Mouse (Mus musculus): ENCODE results near the gene Ppan. TPM values are rescaled to one million over a fixed set of nuclear protein-coding genes. Genes with fewer than 3 reads are reported as not detected.

Ppan gene
- total RNA-seq, 2 experiments from 2014 or later = 25.0 to 28.7 TPM

DNA sequence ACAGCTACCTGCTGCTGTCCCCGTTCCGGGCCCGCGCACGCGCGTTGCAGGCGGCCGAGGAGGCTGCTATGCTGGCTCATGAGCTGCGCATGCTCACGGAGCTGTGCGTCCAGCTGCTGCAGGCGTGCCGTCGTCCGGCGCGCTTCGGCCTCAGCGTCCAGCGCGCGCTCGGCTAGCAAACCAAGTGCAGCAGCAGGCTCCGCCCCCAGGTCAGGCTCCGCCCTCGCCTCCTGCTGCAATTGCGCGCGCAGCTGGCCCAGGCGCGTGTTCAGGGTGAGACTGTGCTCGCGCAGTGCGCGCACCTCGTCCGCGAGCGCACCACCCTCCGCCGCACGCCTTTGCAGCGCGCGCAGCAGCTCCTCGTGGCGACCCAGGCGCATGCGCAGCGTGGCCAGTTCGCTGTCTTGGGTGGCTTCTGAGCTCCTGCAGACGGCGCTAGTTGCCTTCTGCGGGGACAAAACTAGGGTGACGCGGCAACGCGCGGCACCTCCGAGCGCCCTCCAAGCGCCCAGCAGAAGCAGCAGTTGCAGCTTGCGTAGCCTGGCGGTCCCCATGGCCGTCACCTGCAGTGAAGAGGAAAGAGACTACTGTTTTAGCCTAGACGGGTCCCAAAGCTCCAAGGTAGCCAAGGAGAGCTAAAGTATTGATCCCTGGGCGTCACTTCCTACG, 9.8 kb upstream of the Ppan start:
- DNase-seq (ENCODE audit: low spot score in 2 of 2) = peak; percentile 99 to 100

DNA sequence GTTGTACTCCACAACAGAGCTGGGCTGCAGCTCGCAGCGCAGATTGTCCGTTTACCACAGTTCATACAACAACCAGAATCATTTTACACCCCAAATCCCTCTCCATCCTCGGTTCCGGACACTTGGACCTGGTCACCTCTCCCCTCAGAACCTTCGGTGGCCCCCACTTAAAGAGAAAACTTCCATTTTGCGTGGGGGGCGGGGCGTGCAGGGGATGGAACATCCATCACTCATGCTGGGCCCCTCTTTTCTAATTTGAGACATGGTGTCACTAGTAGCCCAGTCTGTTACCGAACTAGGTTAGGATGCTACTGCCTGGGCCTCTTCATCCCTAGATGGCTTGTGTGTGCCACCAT, 9.3 kb upstream of the Ppan start:
- DNase-seq (ENCODE audit: low spot score in 2 of 2) = peak in 1 of 2 experiments; percentile 42

GRCm38 (mm10) chr9:20879097-20879792, 8.7 kb upstream of the Ppan start, which contains the start of gene Angptl6:
TSS of gene Angptl6 (minus strand) at chr9:20879727.
- no peak for DNase-seq (ENCODE audit: low spot score in 2 of 2)

GRCm38 (mm10) chr9:20886563-20886962, 1.4 kb upstream of the Ppan start:
- no peak for DNase-seq (ENCODE audit: low spot score in 2 of 2)

DNA sequence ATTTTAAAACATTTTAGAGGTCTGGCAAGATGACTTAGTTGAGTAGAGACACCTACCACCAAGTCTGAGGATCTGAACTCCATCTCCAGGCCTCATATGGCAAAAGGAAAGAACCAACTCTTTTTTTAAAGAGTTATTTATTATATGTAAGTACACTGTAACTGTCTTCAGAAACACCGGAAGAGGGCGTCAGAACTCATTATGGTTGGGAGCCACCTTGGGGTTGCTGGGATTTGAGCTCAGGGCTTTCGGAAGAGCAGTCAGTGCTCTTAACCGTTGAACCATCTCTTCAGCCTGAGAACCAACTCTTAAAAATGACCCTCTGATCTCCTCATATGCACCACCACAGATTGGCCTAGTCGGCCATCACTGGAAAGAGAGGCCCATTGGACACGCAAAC, 784 bp upstream of the Ppan start:
- DNase-seq (ENCODE audit: low spot score in 2 of 2) = no peak

DNA sequence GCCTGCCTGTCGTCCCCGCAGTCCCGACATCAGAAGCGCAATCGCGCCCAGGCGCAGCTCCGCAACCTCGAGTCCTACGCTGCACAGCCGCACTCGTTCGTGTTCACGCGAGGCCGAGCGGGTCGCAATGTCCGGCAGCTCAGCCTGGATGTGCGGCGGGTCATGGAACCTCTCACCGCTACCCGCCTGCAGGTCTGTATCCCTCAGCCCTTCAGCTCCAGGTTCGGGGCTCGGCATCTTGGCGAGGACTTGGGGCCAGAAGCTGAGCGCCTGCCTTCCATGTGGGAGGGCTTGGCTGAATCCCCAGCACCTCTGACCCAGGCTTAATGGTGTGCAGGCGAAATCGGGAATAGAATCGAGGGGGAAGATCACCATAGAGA, 401 bp downstream of the Ppan start:
- DNase-seq (ENCODE audit: low spot score in 2 of 2) = no peak

DNA sequence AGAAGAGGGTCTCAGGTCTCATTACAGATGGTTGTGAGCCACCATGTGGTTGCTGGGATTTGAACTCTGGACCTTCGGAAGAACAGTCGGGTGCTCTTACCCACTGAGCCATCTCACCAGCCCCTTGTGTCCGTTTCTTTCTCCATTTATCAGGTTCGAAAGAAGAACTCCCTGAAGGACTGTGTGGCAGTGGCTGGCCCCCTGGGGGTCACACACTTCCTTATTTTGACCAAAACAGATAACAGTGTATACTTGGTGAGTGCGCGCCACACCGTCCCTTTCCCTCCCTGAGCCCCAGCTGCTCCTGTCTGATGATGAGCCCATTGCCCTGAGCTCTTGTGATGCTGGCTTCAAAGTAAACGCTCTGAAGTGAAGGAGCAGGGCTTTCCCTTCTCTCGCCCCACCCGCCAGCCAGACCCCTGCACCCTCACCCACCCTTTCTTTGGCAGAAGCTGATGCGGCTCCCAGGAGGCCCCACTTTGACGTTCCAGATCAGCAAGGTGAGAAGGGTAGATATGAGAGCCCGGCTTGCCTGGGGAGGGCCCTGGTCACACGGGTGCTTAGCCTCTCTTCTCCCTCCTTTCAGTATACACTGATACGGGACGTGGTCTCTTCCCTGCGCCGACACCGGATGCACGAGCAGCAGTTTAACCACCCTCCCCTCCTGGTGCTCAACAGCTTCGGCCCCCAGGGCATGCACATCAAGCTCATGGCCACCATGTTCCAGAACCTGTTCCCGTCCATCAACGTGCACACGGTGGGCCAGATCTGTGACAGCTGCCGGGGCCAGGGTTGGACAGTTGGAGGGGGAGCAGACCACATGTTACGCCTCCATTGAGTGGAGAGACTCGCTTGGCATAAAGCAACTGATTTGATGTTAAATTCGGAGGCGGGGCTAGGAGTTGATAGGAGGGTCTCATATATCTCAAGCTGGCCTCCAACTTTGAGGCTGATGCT, 1.5 kb downstream of the Ppan start:
- DNase-seq (ENCODE audit: low spot score in 2 of 2) = no peak

- DNase-seq (ENCODE audit: low spot score in 2 of 2) = no peak
Measured at GRCm38 (mm10) chr9:20890411-20890810, 2.4 kb downstream of the Ppan start.

- DNase-seq (ENCODE audit: low spot score in 2 of 2) = no peak
Measured at GRCm38 (mm10) chr9:20891339-20892103, 3.5 kb downstream of the Ppan start.

- no peak for DNase-seq (ENCODE audit: low spot score in 2 of 2)
Measured at GRCm38 (mm10) chr9:20892104-20892653, 4.2 kb downstream of the Ppan start.

- no peak for DNase-seq (ENCODE audit: low spot score in 2 of 2)
Measured at GRCm38 (mm10) chr9:20893069-20893468, 5.1 kb downstream of the Ppan start.

DNA sequence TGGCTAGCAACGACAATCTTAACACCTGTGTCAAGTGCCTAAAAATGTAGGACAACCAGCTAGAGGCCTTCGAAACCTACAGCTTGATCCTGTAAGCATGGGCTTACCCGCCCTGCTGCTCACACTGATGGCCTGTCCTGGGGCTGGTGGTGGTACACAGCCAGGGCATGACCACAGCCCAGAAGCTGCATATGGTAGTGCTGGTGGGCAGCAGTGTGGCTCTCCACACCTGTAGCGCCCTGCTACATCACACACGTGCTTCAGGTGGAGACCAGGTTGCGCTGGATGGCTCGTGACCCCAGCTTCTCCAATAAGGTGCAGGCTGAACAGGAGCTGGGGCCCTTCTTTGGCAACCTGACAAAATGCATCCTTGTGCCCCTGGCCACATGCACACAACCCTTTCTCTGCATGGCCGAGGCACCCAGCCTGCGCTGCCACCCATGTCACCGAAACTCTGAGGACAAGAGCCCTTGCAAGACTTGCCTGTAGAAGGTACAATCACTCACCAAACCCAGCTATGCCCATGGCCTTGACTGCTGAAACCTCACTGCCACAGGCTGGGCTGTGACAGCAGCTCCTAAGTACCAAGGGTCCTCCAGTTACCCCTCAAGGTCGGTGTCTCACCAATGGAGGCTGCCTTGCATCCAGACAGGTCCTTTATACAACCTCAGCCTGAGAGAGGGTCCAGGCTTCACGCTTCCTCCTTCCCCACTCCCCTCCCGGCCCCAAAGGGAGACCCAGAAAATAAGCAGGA, 5.8 kb downstream of the Ppan start:
- DNase-seq (ENCODE audit: low spot score in 2 of 2) = no peak

DNA sequence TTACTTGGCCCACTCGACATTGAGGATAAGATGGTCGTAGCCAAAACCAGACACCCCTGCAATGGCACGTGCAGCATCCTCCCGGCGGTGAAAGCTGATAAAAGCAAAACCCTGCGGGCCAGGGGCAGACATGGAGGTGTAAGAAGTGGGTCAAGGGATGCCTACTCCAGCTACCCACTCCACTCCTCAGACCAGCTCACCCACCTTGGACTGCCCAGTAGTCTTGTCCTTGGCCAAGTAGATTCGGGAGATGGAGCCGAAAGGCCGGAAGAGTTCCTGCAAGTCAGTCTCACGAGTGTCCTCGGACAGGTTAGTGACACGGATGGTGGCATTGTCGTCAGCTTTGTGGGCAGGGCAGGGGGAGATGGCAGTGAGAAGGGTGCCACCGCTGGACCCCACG, 6.7 kb downstream of the Ppan start:
- DNase-seq (ENCODE audit: low spot score in 2 of 2) = no peak

GRCm38 (mm10) chr9:20895382-20895781, 7.4 kb downstream of the Ppan start:
- no peak for DNase-seq (ENCODE audit: low spot score in 2 of 2)

DNA sequence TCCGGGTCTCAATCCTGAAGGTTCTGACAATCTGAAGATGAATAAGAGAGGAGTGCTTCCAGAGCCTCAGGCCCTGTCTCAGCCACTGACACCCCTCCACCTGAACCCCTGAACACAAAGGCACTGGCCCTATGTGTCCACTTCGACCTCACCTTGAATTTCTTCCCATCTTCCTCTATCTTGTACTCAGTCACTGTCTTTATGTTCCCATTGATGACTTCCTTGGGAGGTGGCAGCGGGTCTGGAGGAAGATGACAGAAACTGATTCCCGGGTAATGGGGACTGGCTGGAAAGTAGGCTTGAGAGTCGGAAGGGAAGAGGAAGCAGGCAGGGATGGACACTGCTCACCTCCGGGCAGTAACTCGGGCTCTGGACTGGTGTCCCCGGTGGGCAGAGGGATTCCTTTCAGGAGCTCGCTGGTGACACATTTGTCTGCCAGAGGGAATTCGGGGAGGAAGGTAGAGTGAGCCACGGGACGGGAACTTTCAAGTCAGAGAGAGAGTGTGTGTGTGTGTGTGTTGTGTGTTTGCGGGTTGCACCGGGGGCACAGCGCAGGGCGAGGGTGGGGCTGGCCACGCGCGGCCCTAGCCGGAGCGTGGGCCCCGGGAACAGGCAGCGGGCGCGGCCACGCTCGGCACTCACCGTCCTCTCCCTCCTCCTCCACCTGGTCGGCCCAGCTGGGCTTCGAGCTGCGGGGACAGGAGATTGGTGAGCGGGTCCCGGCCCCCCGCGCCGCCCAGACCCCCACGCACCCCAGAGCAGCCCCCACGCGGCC, 9.9 kb downstream of the Ppan start:
- DNase-seq (ENCODE audit: low spot score in 2 of 2) = no peak

GRCm38 (mm10) chr9:20898511-20899073, 10.6 kb downstream of the Ppan start, which contains the start of gene Eif3g:
TSS of gene Eif3g (minus strand) at chr9:20898623.
- DNase-seq (ENCODE audit: low spot score in 2 of 2) = peak; percentile 77 to 87

DNA sequence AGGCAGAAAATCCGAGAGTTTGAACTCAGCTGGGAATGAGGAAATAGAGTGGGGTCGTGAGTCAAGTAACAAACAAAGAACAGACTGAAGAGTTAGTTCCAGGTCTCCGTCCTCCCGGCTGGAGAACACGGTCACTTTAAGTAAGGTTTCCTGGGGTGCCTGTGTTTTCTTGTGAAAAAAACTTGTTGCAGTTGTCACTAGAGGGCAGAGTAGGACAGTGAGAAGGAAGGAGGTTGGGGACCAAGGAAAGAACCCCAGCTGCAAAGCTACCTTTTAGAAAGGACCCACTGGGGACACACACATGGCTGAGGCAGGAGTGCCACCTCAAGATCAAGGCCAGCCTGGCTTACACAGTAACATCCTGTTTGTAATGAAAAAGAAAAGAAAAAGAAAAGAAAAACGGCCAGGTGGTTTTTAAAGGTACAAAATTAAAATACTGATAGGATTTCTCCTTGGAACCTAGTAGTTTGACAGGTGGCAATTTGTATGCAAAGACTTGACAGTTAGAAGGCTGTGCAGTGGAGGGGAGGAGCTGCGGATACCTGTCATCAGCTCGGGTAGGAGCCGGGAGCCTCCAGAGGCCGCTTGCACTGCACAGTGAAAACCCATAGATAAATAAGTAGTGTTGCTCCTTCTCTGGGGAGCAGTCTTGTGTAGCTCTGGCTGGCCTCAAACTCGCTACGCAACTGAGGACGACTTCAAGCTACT, 13.6 kb downstream of the Ppan start:
- DNase-seq (ENCODE audit: low spot score in 2 of 2) = no peak

DNA sequence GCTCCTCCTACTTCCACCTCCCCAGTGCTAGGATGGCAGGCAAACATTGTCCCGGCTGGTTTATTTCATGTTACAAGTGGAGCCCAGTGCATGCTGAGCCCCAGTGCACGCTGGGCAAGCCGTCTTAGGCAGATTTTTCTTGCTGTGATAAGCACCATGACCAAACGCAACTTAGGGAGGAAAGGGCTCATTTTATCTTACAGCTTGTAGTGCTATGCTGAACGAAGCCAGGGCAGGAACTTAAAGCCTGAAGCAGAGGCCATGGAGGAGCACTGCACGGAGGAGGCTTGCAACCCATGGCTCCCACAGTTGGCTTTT, 14.2 kb downstream of the Ppan start:
- DNase-seq (ENCODE audit: low spot score in 2 of 2) = no peak
